8 mouse cellular contexts compared by ENCODE assay signal in the genomic region with DNA sequence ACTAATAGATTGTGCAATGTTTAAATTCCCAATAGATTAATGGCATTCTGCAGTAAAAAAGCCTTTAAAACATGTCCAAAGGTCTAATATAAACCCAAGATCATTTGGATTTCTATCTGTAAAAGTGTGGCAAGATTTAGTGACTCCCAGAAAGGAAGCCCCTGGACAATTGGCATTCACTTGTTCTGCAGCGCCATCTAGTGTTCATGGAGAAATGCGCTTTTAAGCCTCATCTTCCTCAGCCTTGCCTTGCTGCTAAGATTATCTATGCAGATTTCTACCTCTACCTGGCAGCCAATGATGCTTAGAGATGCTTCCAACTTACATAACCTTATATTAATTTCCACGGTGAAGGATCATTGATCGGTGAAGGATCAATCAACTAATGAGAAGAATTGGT.
DNase-seq lines count a peak whose midpoint lies in the region; ATAC-seq and TF ChIP-seq lines count a peak whose summit lies in the region.

No protein-coding gene starts in this region.

- H3K4me1 ChIP-seq in liver, adult 2 months (ENCODE audit: control insufficient read depth, insufficient read depth, low read length), result peaks cover 2% of the 10 kb centered on the region; the same call in 1 of the 2 replicates
- H3K4me1 ChIP-seq in liver, embryonic 12.5 days, result 0 out of 2 replicates have a peak, but pooled peaks cover 3% of the 10 kb centered on the region
- H3K4me1 ChIP-seq in embryonic facial prominence, embryonic 15.5 days, result peaks cover 36% of the 10 kb centered on the region
- peaks cover 8% of the 10 kb centered on the region for H3K4me1 ChIP-seq in midbrain, postnatal 0 days (ENCODE audit: insufficient read depth, low read length)
- H3K4me1 ChIP-seq in testis, adult 2 months (ENCODE audit: control insufficient read depth, insufficient read depth, low read length), result no peaks in the 10 kb centered on the region

- no peak overlapping the region for H3K27ac ChIP-seq in liver, adult 2 months (replicated peaks; ENCODE audit: insufficient read depth, low read depth, low read length)
- H3K27ac ChIP-seq in liver, embryonic 12.5 days, result no peak overlapping the region
- H3K27ac ChIP-seq in embryonic facial prominence, embryonic 15.5 days (replicated peaks), result no peak overlapping the region
- H3K27ac ChIP-seq in left cerebral cortex, adult 2 months, result peak overlapping the region; percentile 78
- H3K27ac ChIP-seq in midbrain, postnatal 0 days (ENCODE audit: low read depth, low read length), result no peak overlapping the region
- H3K27ac ChIP-seq in testis, adult 2 months (ENCODE audit: control insufficient read depth, insufficient read depth, low read depth, low read length), result no peak overlapping the region

- DNase-seq in liver, adult 2 months (ENCODE audit: extremely low read depth, low read depth, low spot score), result peak; percentile 42
- DNase-seq in brain, adult 2 months (ENCODE audit: low read depth, low spot score), result peak; percentile 92
- peak; percentile 70 to 74 for DNase-seq in left cerebral cortex, adult 2 months (ENCODE audit: extremely low spot score in 1 of 2, low spot score in 2 of 2)
- DNase-seq in midbrain, postnatal 0 days (ENCODE audit: low spot score), result peak; percentile 96

- H3K27me3 ChIP-seq in liver, adult 2 months (ENCODE audit: control insufficient read depth, insufficient read depth, low read length), result no peaks in the 10 kb centered on the region
- no peaks in the 10 kb centered on the region for H3K27me3 ChIP-seq in liver, embryonic 12.5 days (replicated peaks)
- H3K27me3 ChIP-seq in embryonic facial prominence, embryonic 15.5 days, result no peaks in the 10 kb centered on the region
- no peaks in the 10 kb centered on the region for H3K27me3 ChIP-seq in midbrain, postnatal 0 days (ENCODE audit: insufficient read depth, low read length)
- H3K27me3 ChIP-seq in testis, adult 2 months (ENCODE audit: control insufficient read depth, insufficient read depth, low read length), result no peaks in the 10 kb centered on the region

- H3K4me2 ChIP-seq in liver, embryonic 12.5 days, result no peak overlapping the region
- no peak overlapping the region for H3K4me2 ChIP-seq in embryonic facial prominence, embryonic 15.5 days (replicated peaks)
- H3K4me2 ChIP-seq in midbrain, postnatal 0 days (ENCODE audit: low read depth, low read length, poor library complexity, severe bottlenecking), result no peak overlapping the region

- 5% methylated on average over 4 of the region's 4 CpGs for WGBS in liver, adult 2 months
- 3% methylated on average over 4 of the region's 4 CpGs for WGBS in liver, embryonic 12.5 days (ENCODE audit: insufficient replicate concordance)
- WGBS in embryonic facial prominence, embryonic 15.5 days, result 6% methylated on average over 4 of the region's 4 CpGs
- whole genome bisulfite sequencing in midbrain, postnatal 0 days, result 7% methylated on average over 4 of the region's 4 CpGs

- no peak overlapping the region for H3K9ac ChIP-seq in liver, adult 2 months (ENCODE audit: low read depth, low read length)
- H3K9ac ChIP-seq in liver, embryonic 12.5 days, result no peak overlapping the region
- H3K9ac ChIP-seq in embryonic facial prominence, embryonic 15.5 days, result no peak overlapping the region
- H3K9ac ChIP-seq in midbrain, postnatal 0 days (replicated peaks; ENCODE audit: low read length, poor library complexity, severe bottlenecking), result no peak overlapping the region

- TF ChIP-seq CTCF in liver, adult 2 months (IDR thresholded peaks at IDR 0.05; ENCODE audit: low read depth, low read length), result peak; percentile 61
- TF ChIP-seq CTCF in left cerebral cortex, adult 2 months (IDR thresholded peaks at IDR 0.05), result peak; percentile 95
- TF ChIP-seq CTCF in midbrain, postnatal 0 days (IDR thresholded peaks at IDR 0.05), result peak; percentile 95
- TF ChIP-seq CTCF in testis, adult 2 months (IDR thresholded peaks at IDR 0.05; ENCODE audit: control insufficient read depth, insufficient read depth, insufficient replicate concordance, low read depth, low read length), result peak; percentile 44; the same call in 1 of the 2 replicates

- ATAC-seq in liver, embryonic 12.5 days, result no peak
- peak; percentile 34; the same call in 1 of the 2 replicates for ATAC-seq in embryonic facial prominence, embryonic 15.5 days (ENCODE audit: insufficient number of reproducible peaks, low FRiP score, low TSS enrichment, low read depth)
- peak; percentile 38; a peak in 1 of 4 replicates for ATAC-seq in hematopoietic stem cell, adult 5-6 weeks (replicated peaks in 1 of 2; ENCODE audit: insufficient read depth in 1 of 2, low FRiP score in 2 of 2, low TSS enrichment in 1 of 2, low read depth in 1 of 2, poor library complexity in 2 of 2, severe bottlenecking in 2 of 2)
- peak; percentile 65; the same call in 1 of the 2 replicates for ATAC-seq in midbrain, postnatal 0 days (ENCODE audit: low FRiP score)

- H3K4me3 ChIP-seq in liver, adult 2 months (ENCODE audit: insufficient read depth, low read depth, low read length), result no peak overlapping the region
- no peak overlapping the region for H3K4me3 ChIP-seq in liver, embryonic 12.5 days
- no peak overlapping the region for H3K4me3 ChIP-seq in embryonic facial prominence, embryonic 15.5 days (replicated peaks)
- no peak overlapping the region for H3K4me3 ChIP-seq in left cerebral cortex, adult 2 months
- H3K4me3 ChIP-seq in midbrain, postnatal 0 days (ENCODE audit: low read depth, low read length), result no peak overlapping the region
- H3K4me3 ChIP-seq in testis, adult 2 months (ENCODE audit: control insufficient read depth, low read depth, low read length), result no peak overlapping the region

- H3K36me3 ChIP-seq in liver, adult 2 months (ENCODE audit: control insufficient read depth, insufficient read depth, low read length), result no peaks in the 10 kb centered on the region
- no peaks in the 10 kb centered on the region for H3K36me3 ChIP-seq in liver, embryonic 12.5 days
- H3K36me3 ChIP-seq in embryonic facial prominence, embryonic 15.5 days, result no peaks in the 10 kb centered on the region
- H3K36me3 ChIP-seq in midbrain, postnatal 0 days (ENCODE audit: insufficient read depth, low read length), result no peaks in the 10 kb centered on the region
- no peaks in the 10 kb centered on the region for H3K36me3 ChIP-seq in testis, adult 2 months (ENCODE audit: control insufficient read depth, insufficient read depth, low read length)

- no peaks in the 10 kb centered on the region for H3K79me2 ChIP-seq in liver, adult 2 months (ENCODE audit: control insufficient read depth, insufficient read depth, low read length)

- intact Hi-C loops in left cerebral cortex, adult 2 months (cut with DNase I), result loop anchor here (2.0 kb wide), 6 partner anchors 51 to 329 kb away; partner anchors contain the start of gene Arhgap5

- no peak for TF ChIP-seq POLR2A in liver, adult 2 months (IDR thresholded peaks at IDR 0.05; ENCODE audit: extremely low read depth, insufficient read depth, low read length)
- TF ChIP-seq POLR2A in testis, adult 2 months (IDR thresholded peaks at IDR 0.05; ENCODE audit: control insufficient read depth, low read depth, low read length), result no peak

- H3K9me3 ChIP-seq in liver, embryonic 12.5 days (replicated peaks), result no peaks in the 10 kb centered on the region
- no peaks in the 10 kb centered on the region for H3K9me3 ChIP-seq in embryonic facial prominence, embryonic 15.5 days (replicated peaks)
- no peaks in the 10 kb centered on the region for H3K9me3 ChIP-seq in midbrain, postnatal 0 days (ENCODE audit: low read length)

Comparison
In these comparisons a context has a peak if more than half of its experiments do, and no peak if none do; other contexts are left out.
1. DNase-seq: peak in every context shown above with its lines; median percentile 96 in midbrain, postnatal 0 days; 92 in brain, adult 2 months; 72 in left cerebral cortex, adult 2 months; 42 in liver, adult 2 months.
2. CTCF ChIP-seq: peak in every context shown above with its lines; median percentile 95 in left cerebral cortex, adult 2 months; 95 in midbrain, postnatal 0 days; 61 in liver, adult 2 months; 44 in testis, adult 2 months.